Mouse (Mus musculus): ENCODE measurements around the gene Fzd4.
A peak's percentile ranks its signal among the peaks of the same experiment; 100 is the strongest.

Fzd4 gene

GRCm38 (mm10) chr7:89428804-89429203, 24.6 kb downstream of the Fzd4 start:
- DNase-seq: no peak

GRCm38 (mm10) chr7:89429326-89429725, 25.2 kb downstream of the Fzd4 start:
- DNase-seq: no peak

GRCm38 (mm10) chr7:89431185-89431584, 27.0 kb downstream of the Fzd4 start:
- no peak for DNase-seq

GRCm38 (mm10) chr7:89433193-89433892, 29.2 kb downstream of the Fzd4 start:
- no peak for DNase-seq

GRCm38 (mm10) chr7:89433893-89434616, 29.9 kb downstream of the Fzd4 start:
- no peak for DNase-seq

GRCm38 (mm10) chr7:89436404-89436803, 32.2 kb downstream of the Fzd4 start:
- no peak for DNase-seq

- DNase-seq: peak; percentile 4
Observed at GRCm38 (mm10) chr7:89437589-89437988, 33.4 kb downstream of the Fzd4 start.

- no peak for DNase-seq
Observed at GRCm38 (mm10) chr7:89441291-89441690, 37.1 kb downstream of the Fzd4 start.

GRCm38 (mm10) chr7:89442242-89442641, 38.1 kb downstream of the Fzd4 start:
- DNase-seq: no peak

- DNase-seq: no peak
Observed at GRCm38 (mm10) chr7:89445137-89445536, 41.0 kb downstream of the Fzd4 start.

GRCm38 (mm10) chr7:89450312-89450711, 46.2 kb downstream of the Fzd4 start:
- DNase-seq: no peak

- DNase-seq: no peak
Observed at GRCm38 (mm10) chr7:89456380-89457076, 52.4 kb downstream of the Fzd4 start.

- DNase-seq: no peak
Observed at GRCm38 (mm10) chr7:89459691-89460090, 55.5 kb downstream of the Fzd4 start.

- DNase-seq: no peak
Observed at GRCm38 (mm10) chr7:89460911-89461310, 56.8 kb downstream of the Fzd4 start.

- DNase-seq: no peak
Observed at GRCm38 (mm10) chr7:89461351-89461750, 57.2 kb downstream of the Fzd4 start.
